Mouse (Mus musculus): ENCODE measurements around the gene Ccdc65. TPM values are rescaled to one million over a fixed set of nuclear protein-coding genes. Genes with fewer than 3 reads are reported as not detected.

Ccdc65 gene
- polyA plus RNA-seq, 1 experiment from 2014 or later, result 4.2 TPM

- Histone ChIP-seq H3K4me1 (replicated peaks; ENCODE audit: control insufficient read depth, insufficient read depth, low read length) (peaks cover 7% of the 10 kb centered on the region), H3K27ac (ENCODE audit: low read length) (no peak overlapping the region), H3K36me3 (ENCODE audit: control insufficient read depth, insufficient read depth) (no peaks in the 10 kb centered on the region), H3K9ac (replicated peaks; ENCODE audit: low read depth, low read length) (no peak overlapping the region), H3K4me3 (replicated peaks; ENCODE audit: low read length) (no peak overlapping the region), H3K27me3 (replicated peaks; ENCODE audit: control insufficient read depth, insufficient read depth, low read length) (no peaks in the 10 kb centered on the region), H3K9me3 (ENCODE audit: control insufficient read depth, low read length) (no peaks in the 10 kb centered on the region), H3K4me2 (ENCODE audit: low read length) (no peak overlapping the region)
- 71% methylated on average over 2 of the region's 2 CpGs for WGBS
- no peak for ATAC-seq
These were observed 18.3 kb upstream of the Ccdc65 start for GRCm38 (mm10) chr15:98689682-98690081.

- H3K36me3 ChIP-seq (ENCODE audit: control insufficient read depth, insufficient read depth), result no peaks in the 10 kb centered on the region
- no peaks in the 10 kb centered on the region for H3K27me3 ChIP-seq (replicated peaks; ENCODE audit: control insufficient read depth, insufficient read depth, low read length)
- WGBS, result 10% methylated on average over 7 of the region's 7 CpGs
- H3K9me3 ChIP-seq (ENCODE audit: control insufficient read depth, low read length), result no peaks in the 10 kb centered on the region
- no peak overlapping the region for H3K27ac ChIP-seq (ENCODE audit: low read length)
- H3K4me1 ChIP-seq (replicated peaks; ENCODE audit: control insufficient read depth, insufficient read depth, low read length), result peaks cover 7% of the 10 kb centered on the region
- no peak overlapping the region for H3K9ac ChIP-seq (replicated peaks; ENCODE audit: low read depth, low read length)
- H3K4me2 ChIP-seq (ENCODE audit: low read length), result no peak overlapping the region
- H3K4me3 ChIP-seq (replicated peaks; ENCODE audit: low read length), result no peak overlapping the region
- no peak for ATAC-seq
These were observed 16.4 kb upstream of the Ccdc65 start for GRCm38 (mm10) chr15:98691486-98692147.

- no peak for ATAC-seq
- no peak overlapping the region for H3K4me2 ChIP-seq (ENCODE audit: low read length)
- no peak overlapping the region for H3K9ac ChIP-seq (replicated peaks; ENCODE audit: low read depth, low read length)
- H3K4me3 ChIP-seq (replicated peaks; ENCODE audit: low read length), result no peak overlapping the region
- H3K27me3 ChIP-seq (replicated peaks; ENCODE audit: control insufficient read depth, insufficient read depth, low read length), result no peaks in the 10 kb centered on the region
- 59% methylated on average over 11 of the region's 11 CpGs for WGBS
- H3K9me3 ChIP-seq (ENCODE audit: control insufficient read depth, low read length), result no peaks in the 10 kb centered on the region
- H3K4me1 ChIP-seq (replicated peaks; ENCODE audit: control insufficient read depth, insufficient read depth, low read length), result peaks cover 7% of the 10 kb centered on the region
- no peak overlapping the region for H3K27ac ChIP-seq (ENCODE audit: low read length)
- H3K36me3 ChIP-seq (ENCODE audit: control insufficient read depth, insufficient read depth), result no peaks in the 10 kb centered on the region
These were observed 15.8 kb upstream of the Ccdc65 start for GRCm38 (mm10) chr15:98692171-98692715.

GRCm38 (mm10) chr15:98695726-98696125, 12.3 kb upstream of the Ccdc65 start:
- no peak overlapping the region for H3K9ac ChIP-seq (replicated peaks; ENCODE audit: low read depth, low read length)
- no peaks in the 10 kb centered on the region for H3K9me3 ChIP-seq (ENCODE audit: control insufficient read depth, low read length)
- peaks cover 2% of the 10 kb centered on the region for H3K27me3 ChIP-seq (replicated peaks; ENCODE audit: control insufficient read depth, insufficient read depth, low read length)
- H3K4me1 ChIP-seq (replicated peaks; ENCODE audit: control insufficient read depth, insufficient read depth, low read length), result peaks cover 13% of the 10 kb centered on the region
- no peak overlapping the region for H3K4me2 ChIP-seq (ENCODE audit: low read length)
- ATAC-seq, result no peak
- 52% methylated on average over 9 of the region's 9 CpGs for WGBS
- H3K27ac ChIP-seq (ENCODE audit: low read length), result no peak overlapping the region
- no peaks in the 10 kb centered on the region for H3K36me3 ChIP-seq (ENCODE audit: control insufficient read depth, insufficient read depth)
- H3K4me3 ChIP-seq (replicated peaks; ENCODE audit: low read length), result no peak overlapping the region

GRCm38 (mm10) chr15:98696216-98696615, 11.8 kb upstream of the Ccdc65 start:
- H3K4me1 ChIP-seq (replicated peaks; ENCODE audit: control insufficient read depth, insufficient read depth, low read length), result peaks cover 12% of the 10 kb centered on the region
- 48% methylated on average over 8 of the region's 8 CpGs for WGBS
- no peaks in the 10 kb centered on the region for H3K9me3 ChIP-seq (ENCODE audit: control insufficient read depth, low read length)
- H3K4me2 ChIP-seq (ENCODE audit: low read length), result no peak overlapping the region
- no peak for ATAC-seq
- no peaks in the 10 kb centered on the region for H3K36me3 ChIP-seq (ENCODE audit: control insufficient read depth, insufficient read depth)
- H3K27ac ChIP-seq (ENCODE audit: low read length), result no peak overlapping the region
- H3K27me3 ChIP-seq (replicated peaks; ENCODE audit: control insufficient read depth, insufficient read depth, low read length), result peaks cover 7% of the 10 kb centered on the region
- H3K9ac ChIP-seq (replicated peaks; ENCODE audit: low read depth, low read length), result no peak overlapping the region
- H3K4me3 ChIP-seq (replicated peaks; ENCODE audit: low read length), result no peak overlapping the region

- ATAC-seq, result peak; percentile 95
- Histone ChIP-seq H3K4me3 (replicated peaks; ENCODE audit: low read length) (peak overlapping the region; percentile 41), H3K27ac (ENCODE audit: low read length) (peak overlapping the region; percentile 60), H3K9me3 (ENCODE audit: control insufficient read depth, low read length) (no peaks in the 10 kb centered on the region), H3K9ac (replicated peaks; ENCODE audit: low read depth, low read length) (peak overlapping the region; percentile 57), H3K4me1 (replicated peaks; ENCODE audit: control insufficient read depth, insufficient read depth, low read length) (peaks cover 6% of the 10 kb centered on the region), H3K27me3 (replicated peaks; ENCODE audit: control insufficient read depth, insufficient read depth, low read length) (peaks cover 14% of the 10 kb centered on the region), H3K4me2 (ENCODE audit: low read length) (peak overlapping the region; percentile 58), H3K36me3 (ENCODE audit: control insufficient read depth, insufficient read depth) (no peaks in the 10 kb centered on the region)
- WGBS, result 3% methylated on average over 40 of the region's 40 CpGs
These were observed 8.6 kb upstream of the Ccdc65 start for GRCm38 (mm10) chr15:98699190-98700105.

GRCm38 (mm10) chr15:98704312-98704711, 3.7 kb upstream of the Ccdc65 start:
- H3K4me3 ChIP-seq (replicated peaks; ENCODE audit: low read length), result no peak overlapping the region
- no peak overlapping the region for H3K9ac ChIP-seq (replicated peaks; ENCODE audit: low read depth, low read length)
- no peaks in the 10 kb centered on the region for H3K9me3 ChIP-seq (ENCODE audit: control insufficient read depth, low read length)
- no peak overlapping the region for H3K4me2 ChIP-seq (ENCODE audit: low read length)
- ATAC-seq, result no peak
- no peak overlapping the region for H3K27ac ChIP-seq (ENCODE audit: low read length)
- 62% methylated on average over 9 of the region's 9 CpGs for WGBS
- peaks cover 6% of the 10 kb centered on the region for H3K4me1 ChIP-seq (replicated peaks; ENCODE audit: control insufficient read depth, insufficient read depth, low read length)
- H3K36me3 ChIP-seq (ENCODE audit: control insufficient read depth, insufficient read depth), result no peaks in the 10 kb centered on the region
- H3K27me3 ChIP-seq (replicated peaks; ENCODE audit: control insufficient read depth, insufficient read depth, low read length), result peaks cover 17% of the 10 kb centered on the region

- H3K9me3 ChIP-seq (ENCODE audit: control insufficient read depth, low read length), result no peaks in the 10 kb centered on the region
- no peaks in the 10 kb centered on the region for H3K36me3 ChIP-seq (ENCODE audit: control insufficient read depth, insufficient read depth)
- 13% methylated on average over 9 of the region's 9 CpGs for WGBS
- no peak for ATAC-seq
- H3K27me3 ChIP-seq (replicated peaks; ENCODE audit: control insufficient read depth, insufficient read depth, low read length), result no peaks in the 10 kb centered on the region
- no peak overlapping the region for H3K9ac ChIP-seq (replicated peaks; ENCODE audit: low read depth, low read length)
- no peak overlapping the region for H3K4me3 ChIP-seq (replicated peaks; ENCODE audit: low read length)
- H3K4me2 ChIP-seq (ENCODE audit: low read length), result no peak overlapping the region
- H3K27ac ChIP-seq (ENCODE audit: low read length), result no peak overlapping the region
- H3K4me1 ChIP-seq (replicated peaks; ENCODE audit: control insufficient read depth, insufficient read depth, low read length), result no peaks in the 10 kb centered on the region; the same call in 1 of the 2 replicates
These were observed 2.4 kb downstream of the Ccdc65 start for GRCm38 (mm10) chr15:98710442-98710841.

- no peaks in the 10 kb centered on the region for H3K9me3 ChIP-seq (ENCODE audit: control insufficient read depth, low read length)
- no peaks in the 10 kb centered on the region; the same call in 1 of the 2 replicates for H3K4me1 ChIP-seq (replicated peaks; ENCODE audit: control insufficient read depth, insufficient read depth, low read length)
- H3K9ac ChIP-seq (replicated peaks; ENCODE audit: low read depth, low read length), result no peak overlapping the region
- ATAC-seq, result no peak
- no peak overlapping the region for H3K4me2 ChIP-seq (ENCODE audit: low read length)
- no peaks in the 10 kb centered on the region for H3K27me3 ChIP-seq (replicated peaks; ENCODE audit: control insufficient read depth, insufficient read depth, low read length)
- no peak overlapping the region for H3K4me3 ChIP-seq (replicated peaks; ENCODE audit: low read length)
- 66% methylated on average over 5 of the region's 5 CpGs for WGBS
- H3K27ac ChIP-seq (ENCODE audit: low read length), result no peak overlapping the region
- no peaks in the 10 kb centered on the region for H3K36me3 ChIP-seq (ENCODE audit: control insufficient read depth, insufficient read depth)
These were observed 6.2 kb downstream of the Ccdc65 start for GRCm38 (mm10) chr15:98714230-98714652.
